ENCODE assay signal across 8 mouse cellular contexts in genomic region chrX:72917884-72918681, GRCm38 (mm10). TPM values are rescaled to one million over a fixed set of nuclear protein-coding genes. Genes with fewer than 3 reads are reported as not detected.
DNase-seq lines count a peak whose midpoint lies in the region; ATAC-seq lines count a peak whose summit lies in the region.

Cetn2 (minus strand) TSS chrX:72918411.
Nsdhl (plus strand) TSS chrX:72918557.

- H3K9ac ChIP-seq in hindbrain, embryonic 12.5 days = peak within 1 kb of the TSS; percentile 58

- no peaks in the 10 kb centered on the region; the same call in 1 of the 2 replicates for H3K27me3 ChIP-seq in hindbrain, embryonic 12.5 days

- peak; percentile 98 for ATAC-seq in hindbrain, embryonic 12.5 days (ENCODE audit: low FRiP score)

- no peaks in the 10 kb centered on the region for H3K36me3 ChIP-seq in hindbrain, embryonic 12.5 days

- no peaks in the 10 kb centered on the region for H3K9me3 ChIP-seq in hindbrain, embryonic 12.5 days (replicated peaks)

- H3K27ac ChIP-seq in hindbrain, embryonic 12.5 days = peak within 1 kb of the TSS; percentile 66

- 15% methylated on average over 41 of the region's 41 CpGs for WGBS in hindbrain, embryonic 12.5 days

- H3K4me1 ChIP-seq in hindbrain, embryonic 12.5 days = 0 out of 2 replicates have a peak, but pooled peaks cover 9% of the 10 kb centered on the region

- peak within 1 kb of the TSS; percentile 57 for H3K4me2 ChIP-seq in hindbrain, embryonic 12.5 days (replicated peaks)

- H3K4me3 ChIP-seq in hindbrain, embryonic 12.5 days = peak within 1 kb of the TSS; percentile 48

- peak; percentile 93 for DNase-seq in NIH3T3 (ENCODE audit: low read depth)
- DNase-seq in cerebellum, postnatal 10 days = peak; percentile 88 to 93
- DNase-seq in frontal cortex, postnatal 10 days (ENCODE audit: low spot score in 2 of 2) = peak; percentile 86
- peak; percentile 80 to 94 for DNase-seq in layer of hippocampus, postnatal 14 days (ENCODE audit: low spot score in 2 of 2)
- DNase-seq in lung, postnatal 14 days = peak; percentile 82
- DNase-seq in retina, adult 2 months (ENCODE audit: low read depth, low spot score) = peak; percentile 66
- peak; percentile 78 to 88 for DNase-seq in thymus, postnatal 36 days

RNA-seq across cellular contexts. Expression of gene Cetn2, which starts in this region (rescaled TPM):
- polyA plus RNA-seq in hindbrain, embryonic 12.5 days (2016; fragmentation: Nextera tagmentation; extraction: Ambion mirVana) = 86.6 and 106 TPM in 2 replicates
- 10 to 100 TPM; 46.0 to 51.2 TPM for total RNA-seq in layer of hippocampus, postnatal 14 days (2021)

RNA-seq across cellular contexts. Expression of gene Nsdhl, which starts in this region (rescaled TPM):
- polyA plus RNA-seq in hindbrain, embryonic 12.5 days (2016; fragmentation: Nextera tagmentation; extraction: Ambion mirVana) = 35.8 and 37.6 TPM in 2 replicates
- total RNA-seq in layer of hippocampus, postnatal 14 days (2021) = 10 to 100 TPM; 34.6 to 43.2 TPM

Comparison
In these comparisons a context has a peak if more than half of its experiments do, and no peak if none do; other contexts are left out.
1. Peak in every context shown above with its lines: DNase-seq, ATAC-seq, H3K4me3 ChIP-seq and H3K27ac ChIP-seq.